ENCODE assay signal across 20 mouse cellular contexts in the genomic region with DNA sequence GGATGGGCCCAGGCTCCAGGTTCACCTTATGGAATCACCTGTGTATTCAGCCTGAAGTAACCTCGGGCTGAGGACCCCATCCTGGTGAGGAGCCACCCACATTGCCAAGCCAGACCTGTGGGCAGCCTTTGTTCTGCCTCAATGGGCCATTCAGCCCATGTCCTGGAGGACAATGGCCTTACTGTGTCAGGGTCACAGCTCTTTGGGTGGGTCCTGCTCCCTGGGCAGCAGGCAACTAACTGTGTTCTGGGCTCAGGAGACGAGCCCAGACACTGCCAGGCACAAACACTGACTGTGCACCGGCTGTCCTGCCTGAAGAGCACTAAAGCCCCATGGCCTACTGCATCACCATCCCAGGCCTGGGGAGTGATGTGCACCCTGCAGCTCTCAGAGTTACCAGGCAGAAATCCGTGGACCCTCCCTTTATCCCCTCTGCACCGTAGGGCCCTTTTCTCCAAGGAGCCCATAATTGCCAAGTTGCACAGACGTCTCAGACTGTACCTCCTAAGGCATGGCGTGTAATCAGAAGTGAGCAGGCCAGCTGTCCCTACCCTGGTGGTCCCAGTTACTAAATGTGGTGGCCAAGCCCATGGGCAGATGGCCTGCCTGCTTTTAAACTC. TPM values are rescaled to one million over a fixed set of nuclear protein-coding genes. Genes with fewer than 3 reads are reported as not detected.
DNase-seq lines count a peak whose midpoint lies in the region; ATAC-seq and TF ChIP-seq lines count a peak whose summit lies in the region.
"Had no signal": no experiment of that assay in that cellular context is flagged by ENCODE, and none has a peak within 500 bp of the region (broad histone marks: within the 10 kb centered on the region; RNA-seq: fewer than 3 reads in every experiment).

No protein-coding gene starts in this region.

- no peaks in the 10 kb centered on the region for H3K9me3 ChIP-seq in neural tube, embryonic 15.5 days (replicated peaks)
- H3K9me3 ChIP-seq: forebrain, embryonic 10.5 days; kidney, embryonic 15.5 days; limb, embryonic 10.5 days; midbrain, embryonic 15.5 days had no signal

- H3K27me3 ChIP-seq in neural tube, embryonic 15.5 days (replicated peaks): no peaks in the 10 kb centered on the region; the same call in 1 of the 2 replicates

- no peak for DNase-seq in frontal cortex, postnatal 25 days (ENCODE audit: low spot score in 2 of 2)
- no peak for DNase-seq in left cerebral cortex, adult 2 months (ENCODE audit: extremely low spot score in 1 of 2, low spot score in 2 of 2)
- DNase-seq in left cerebral cortex, adult 11 months (ENCODE audit: low spot score): no peak
- peak; percentile 14 for DNase-seq in ZHBTc4 (ENCODE audit: low read depth, low spot score)
- DNase-seq in cerebellum, postnatal 10 days: peak; percentile 74 to 85
- DNase-seq in gastrocnemius, postnatal 10 days: no peak
- DNase-seq: adrenal gland, postnatal 10 days; heart, postnatal 14 days; lung, adult 2 months; lung, postnatal 4 days; right cerebral cortex, postnatal 25 days had no signal

- H3K27ac ChIP-seq in left cerebral cortex, adult 2 months: peak overlapping the region; percentile 75
- H3K27ac ChIP-seq in neural tube, embryonic 15.5 days (replicated peaks): no peak overlapping the region
- H3K27ac ChIP-seq: forebrain, embryonic 10.5 days; kidney, embryonic 15.5 days; limb, embryonic 10.5 days; midbrain, embryonic 15.5 days had no signal

- no peaks in the 10 kb centered on the region for H3K36me3 ChIP-seq in neural tube, embryonic 15.5 days
- H3K36me3 ChIP-seq: forebrain, embryonic 10.5 days; kidney, embryonic 15.5 days; limb, embryonic 10.5 days; midbrain, embryonic 15.5 days had no signal

- intact Hi-C loops in left cerebral cortex, adult 2 months (cut with DNase I): no loop called here

- no peak overlapping the region for H3K4me3 ChIP-seq in left cerebral cortex, adult 2 months
- no peak overlapping the region for H3K4me3 ChIP-seq in neural tube, embryonic 15.5 days (replicated peaks)
- H3K4me3 ChIP-seq: forebrain, embryonic 10.5 days; kidney, embryonic 15.5 days; limb, embryonic 10.5 days; midbrain, embryonic 15.5 days had no signal

- ATAC-seq in frontal cortex, adult (ENCODE audit: low TSS enrichment): peak; percentile 49
- no peak for ATAC-seq in neural tube, embryonic 15.5 days (ENCODE audit: low FRiP score)
- ATAC-seq: midbrain, embryonic 15.5 days had no signal

- 46% methylated on average over 7 of the region's 7 CpGs for WGBS in neural tube, embryonic 15.5 days

- H3K9ac ChIP-seq in neural tube, embryonic 15.5 days (replicated peaks): no peak overlapping the region
- H3K9ac ChIP-seq: kidney, embryonic 15.5 days; midbrain, embryonic 15.5 days had no signal

- H3K4me1 ChIP-seq in neural tube, embryonic 15.5 days: 0 out of 2 replicates have a peak, but pooled peaks cover 8% of the 10 kb centered on the region
- H3K4me1 ChIP-seq: kidney, embryonic 15.5 days; limb, embryonic 10.5 days; midbrain, embryonic 15.5 days had no signal

- no peak for TF ChIP-seq CTCF in left cerebral cortex, adult 2 months (IDR thresholded peaks at IDR 0.05)

- H3K4me2 ChIP-seq in neural tube, embryonic 15.5 days: no peak overlapping the region
- H3K4me2 ChIP-seq: heart, embryonic 11.5 days; kidney, embryonic 15.5 days; liver, embryonic 11.5 days; midbrain, embryonic 15.5 days had no signal

RNA-seq across cellular contexts. Expression of a gene that starts 8.6 kb away (rescaled TPM):
- total RNA-seq in left cerebral cortex, adult 2 months (2021): 100 to 1,000 TPM; 448 to 462 TPM
- polyA plus RNA-seq in neural tube, embryonic 15.5 days (2015; fragmentation: Nextera tagmentation; extraction: Ambion mirVana): 56.3 and 72.9 TPM in 2 replicates
- total RNA-seq in gastrocnemius, postnatal 10 days (2021): 1 to 10 TPM; 1.2 TPM
- polyA plus RNA-seq: thymus, postnatal 0 days had no signal

RNA-seq across cellular contexts. Expression of a gene that starts 46.4 kb away (rescaled TPM):
- 10 to 100 TPM; 25.3 to 25.8 TPM for total RNA-seq in left cerebral cortex, adult 2 months (2021)
- 13.2 and 14.4 TPM in 2 replicates for polyA plus RNA-seq in neural tube, embryonic 15.5 days (2015; fragmentation: Nextera tagmentation; extraction: Ambion mirVana)
- total RNA-seq in gastrocnemius, postnatal 10 days (2021): 10 to 100 TPM; 12.1 to 15.1 TPM

Comparison
In these comparisons a context has a peak if more than half of its experiments do, and no peak if none do; other contexts are left out.
1. DNase-seq: peak in ZHBTc4 (single experiment) and cerebellum, postnatal 10 days (2 of 2); none in frontal cortex, postnatal 25 days (0 of 2), left cerebral cortex, adult 2 months (0 of 2), left cerebral cortex, adult 11 months (single experiment) and gastrocnemius, postnatal 10 days (single experiment).
2. RNA of a gene that starts 8.6 kb away (total RNA-seq): 448 to 462 TPM in left cerebral cortex, adult 2 months; 1.2 TPM in gastrocnemius, postnatal 10 days; every median in the first group is over 100 times any median in the second.